Mouse (Mus musculus) E14TG2a.4 (cell line): ENCODE data around the gene Rasal1.

Source experiments
- CTCF ChIP-seq: conservative IDR thresholded peaks from 2 replicates; pipeline ENCODE4 v1.5.1; 2014; ENCODE audit warnings: low read length
- NANOG ChIP-seq: IDR thresholded peaks from 2 replicates; pipeline ENCODE4 v1.6.1; 2014; ENCODE audit warnings: borderline replicate concordance, low read length, mixed read lengths
- POU5F1 ChIP-seq: IDR thresholded peaks from 2 replicates; pipeline ENCODE4 v1.6.1; 2014; ENCODE audit warnings: low read length, borderline replicate concordance

DNA sequence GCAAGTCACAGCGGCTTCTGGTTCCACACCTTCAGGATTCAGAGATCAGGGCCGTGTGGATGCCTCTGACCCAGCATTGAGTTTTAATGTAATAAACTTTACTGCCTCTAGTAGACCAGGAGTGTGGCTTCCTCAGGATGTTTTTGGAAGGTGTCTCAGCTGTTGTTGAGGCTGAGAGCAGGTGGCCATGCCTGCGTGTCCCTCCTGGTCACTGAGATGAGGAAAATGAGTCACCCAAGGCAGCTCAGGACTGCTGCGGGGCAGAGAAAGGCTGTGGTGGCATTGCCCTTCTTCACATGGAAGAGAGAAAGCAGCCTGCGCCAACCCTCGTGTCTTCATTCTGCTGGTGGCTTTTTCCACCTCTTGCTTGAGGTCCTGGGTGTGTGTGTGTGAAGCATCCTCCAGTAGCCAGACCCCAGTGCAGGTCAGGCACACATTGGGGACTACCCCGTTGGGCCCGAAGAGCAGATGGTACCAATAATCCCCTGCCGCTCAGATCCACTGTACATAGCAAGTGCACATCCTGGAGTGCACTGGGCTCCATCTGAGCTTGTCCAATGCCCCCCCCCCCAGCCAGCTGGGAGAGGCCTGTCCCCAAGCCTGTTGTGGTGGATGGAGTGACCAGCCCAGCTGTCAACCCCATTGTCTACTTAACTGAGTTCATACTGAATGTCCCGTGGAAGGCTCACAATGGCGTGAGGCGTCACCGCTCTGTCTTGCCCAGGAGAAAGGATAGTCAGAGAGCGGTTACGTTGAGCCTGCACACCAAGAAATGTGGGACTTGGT, 20.9 kb upstream of the Rasal1 start:
- TF ChIP-seq CTCF, result no peak
- TF ChIP-seq NANOG, result no peak
- no peak for TF ChIP-seq POU5F1
